Mouse (Mus musculus) hindbrain, embryonic 16.5 days (tissue): ENCODE data around the gene Pip5kl1. TPM values are rescaled to one million over a fixed set of nuclear protein-coding genes. Genes with fewer than 3 reads are reported as not detected.

Experiments
- ATAC-seq: fragments of 200-750 bp; cut with Nextera tagmentation; 2 replicates; pipeline ENCODE4 v1.8.0; 2017; ENCODE audit warnings: moderate TSS enrichment, moderate library complexity
- H3K27ac ChIP-seq: fragments of 300-500 bp; sonication (generic); 2 replicates; pipeline ENCODE4 v1.5.1; 2014; ENCODE audit warnings: low read depth, mild to moderate bottlenecking, control low read depth, low read length, moderate library complexity
- H3K27me3 ChIP-seq: fragments of 300-500 bp; sonication (generic); replicated peaks from 2 replicates; pipeline ENCODE4 v1.6.1; 2014; ENCODE audit warnings: low read length; ENCODE audit not compliant: control insufficient read depth, insufficient read depth
- H3K36me3 ChIP-seq: fragments of 300-500 bp; sonication (generic); 2 replicates; pipeline ENCODE4 v1.6.1; 2014; ENCODE audit warnings: mild to moderate bottlenecking, low read length, moderate library complexity, mixed read lengths; ENCODE audit not compliant: control insufficient read depth, insufficient read depth
- H3K4me1 ChIP-seq: fragments of 300-500 bp; sonication (generic); 2 replicates; pipeline ENCODE4 v1.6.1; 2014; ENCODE audit warnings: low read depth, low read length; ENCODE audit not compliant: control insufficient read depth, insufficient read depth
- H3K4me2 ChIP-seq: fragments of 300-500 bp; sonication (generic); 2 replicates; pipeline ENCODE4 v1.6.1; 2014; ENCODE audit warnings: mild to moderate bottlenecking, low read length, control low read depth, moderate library complexity
- H3K4me3 ChIP-seq: fragments of 300-500 bp; sonication (generic); 2 replicates; pipeline ENCODE4 v1.5.1; 2014; ENCODE audit warnings: mild to moderate bottlenecking, low read length, control low read depth, moderate library complexity
- H3K9ac ChIP-seq: fragments of 300-500 bp; sonication (generic); 2 replicates; pipeline ENCODE4 v1.6.1; 2014; ENCODE audit warnings: low read depth, mild to moderate bottlenecking, control low read depth, low read length, moderate library complexity
- H3K9me3 ChIP-seq: fragments of 300-500 bp; sonication (generic); 2 replicates; pipeline ENCODE4 v1.6.1; 2014; ENCODE audit warnings: mild to moderate bottlenecking, low read length, moderate library complexity; ENCODE audit not compliant: control insufficient read depth
- WGBS: fragments of 180-500 bp; shearing (Covaris S2); extraction: QIAGEN DNeasy Blood & Tissue Kit; methylation state at CpG from one replicate; pipeline ENCODE4 v1.1.7; 2014; 5-methylcytosine and 5-hydroxymethylcytosine counted together
- polyA plus RNA-seq: library from polyadenylated mRNA; unstranded; fragments of >200 nt; fragmentation: Nextera tagmentation; extraction: Ambion mirVana; gene quantifications from 2 replicates; pipeline ENCODE4 v1.2.1, GENCODE M21; 2015

The Pip5kl1 gene
- polyA plus RNA-seq, 1 experiment from 2014 or later = 20.4 TPM

DNA sequence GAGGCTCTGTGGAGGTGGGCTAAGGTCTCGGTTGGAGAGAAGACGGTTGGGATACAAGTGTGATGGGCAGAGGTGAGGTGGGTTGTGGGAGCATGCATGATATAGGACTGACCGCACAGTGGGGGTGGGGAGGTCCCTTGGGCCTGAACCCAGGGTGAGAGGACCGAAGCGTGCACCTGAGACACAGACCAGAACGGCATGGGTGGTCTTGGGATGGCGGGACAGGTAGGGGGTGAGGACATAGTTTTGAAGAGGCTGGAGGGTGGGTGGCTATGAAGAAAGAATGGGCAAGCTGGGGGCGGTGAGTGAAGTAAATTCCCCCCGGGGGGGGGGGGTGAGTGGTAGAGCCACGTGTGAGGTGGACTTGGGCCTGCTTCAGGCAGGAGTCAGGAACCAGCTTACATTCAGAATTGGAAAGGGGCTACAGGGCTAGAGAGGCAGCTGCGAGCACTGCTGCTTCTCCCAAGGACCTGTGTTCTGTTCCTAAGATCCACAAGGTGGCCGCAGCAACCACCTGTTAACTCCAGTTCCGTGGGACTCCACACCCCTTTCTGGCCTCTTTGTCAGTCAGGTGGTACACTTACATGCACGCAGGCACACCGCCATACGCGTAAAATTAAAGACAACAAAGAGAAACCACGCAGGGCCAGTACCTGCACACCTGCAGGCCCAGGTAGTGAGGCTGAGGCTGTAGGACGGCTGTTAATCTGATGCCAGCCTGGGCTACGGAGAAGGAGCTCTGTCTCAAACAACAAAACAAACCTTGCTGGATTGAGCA is 52.9 kb downstream of the Pip5kl1 start:
- Histone ChIP-seq H3K9ac (no peak overlapping the region), H3K4me3 (no peak overlapping the region), H3K4me2 (no peak overlapping the region), H3K27me3 (no peaks in the 10 kb centered on the region), H3K4me1 (peaks cover 45% of the 10 kb centered on the region), H3K9me3 (no peaks in the 10 kb centered on the region), H3K36me3 (no peaks in the 10 kb centered on the region), H3K27ac (no peak overlapping the region)
- no peak for ATAC-seq
- WGBS = 68% methylated on average over 20 of the region's 20 CpGs

DNA sequence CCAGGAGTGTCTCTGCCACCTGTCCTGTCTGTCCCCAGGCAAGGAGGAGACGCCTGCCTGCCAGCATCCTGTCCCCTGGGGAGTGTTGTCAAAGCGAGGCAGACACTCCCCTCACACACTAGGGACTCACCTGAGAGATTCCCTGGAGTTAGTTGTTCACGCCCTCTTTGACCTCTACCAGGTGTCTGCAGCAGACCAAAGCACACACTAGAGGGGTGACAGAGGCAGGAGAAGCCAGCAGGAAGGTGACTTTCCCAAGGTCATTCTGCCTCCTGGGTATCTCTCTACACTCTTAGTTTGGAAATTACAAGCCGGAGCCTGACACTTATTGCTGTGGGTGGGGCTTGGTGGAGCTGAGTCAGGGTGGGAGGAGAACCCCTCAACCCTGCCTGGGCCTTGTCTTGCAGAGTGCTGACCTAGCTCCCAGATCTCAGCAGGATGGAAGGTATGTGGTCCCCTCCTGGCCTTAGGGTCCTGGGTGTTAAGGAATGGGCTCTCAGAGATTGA is 53.5 kb downstream of the Pip5kl1 start:
- WGBS = 67% methylated on average over 4 of the region's 4 CpGs
- Histone ChIP-seq H3K36me3 (no peaks in the 10 kb centered on the region), H3K4me3 (no peak overlapping the region), H3K4me1 (peaks cover 45% of the 10 kb centered on the region), H3K4me2 (peak overlapping the region; percentile 13; the same call in 1 of the 2 replicates), H3K9ac (0 out of 2 replicates have a peak overlapping the region, but pooled peaks have one; percentile 16), H3K27me3 (no peaks in the 10 kb centered on the region), H3K9me3 (no peaks in the 10 kb centered on the region), H3K27ac (peak overlapping the region; percentile 70; the same call in 1 of the 2 replicates)
- no peak for ATAC-seq

- Histone ChIP-seq H3K9me3 (no peaks in the 10 kb centered on the region), H3K4me3 (no peak overlapping the region), H3K4me1 (peaks cover 45% of the 10 kb centered on the region), H3K36me3 (peaks cover 4% of the 10 kb centered on the region), H3K4me2 (peak overlapping the region; percentile 41), H3K9ac (peak overlapping the region; percentile 29; the same call in 1 of the 2 replicates), H3K27me3 (no peaks in the 10 kb centered on the region), H3K27ac (peak overlapping the region; percentile 70)
- 31% methylated on average over 5 of the region's 5 CpGs for WGBS
- ATAC-seq = peak; percentile 38
Measured at GRCm38 (mm10) chr2:32628729-32629128, 54.1 kb downstream of the Pip5kl1 start.

GRCm38 (mm10) chr2:32629276-32629976 is 54.8 kb downstream of the Pip5kl1 start:
- no peaks in the 10 kb centered on the region for H3K27me3 ChIP-seq
- H3K9me3 ChIP-seq = no peaks in the 10 kb centered on the region
- peak; percentile 51 for ATAC-seq
- H3K9ac ChIP-seq = peak overlapping the region; percentile 54
- H3K36me3 ChIP-seq = peaks cover 5% of the 10 kb centered on the region
- peak overlapping the region; percentile 70 for H3K27ac ChIP-seq
- peaks cover 45% of the 10 kb centered on the region for H3K4me1 ChIP-seq
- 31% methylated on average over 9 of the region's 9 CpGs for WGBS
- H3K4me3 ChIP-seq = peak overlapping the region; percentile 12; the same call in 1 of the 2 replicates
- peak overlapping the region; percentile 41 for H3K4me2 ChIP-seq

GRCm38 (mm10) chr2:32630036-32630435 is 55.4 kb downstream of the Pip5kl1 start:
- Histone ChIP-seq H3K4me3 (no peak overlapping the region), H3K27me3 (no peaks in the 10 kb centered on the region), H3K9ac (0 out of 2 replicates have a peak overlapping the region, but pooled peaks have one; percentile 18), H3K4me1 (peaks cover 40% of the 10 kb centered on the region), H3K27ac (no peak overlapping the region; the same call in 1 of the 2 replicates), H3K36me3 (peaks cover 5% of the 10 kb centered on the region), H3K4me2 (peak overlapping the region; percentile 41), H3K9me3 (no peaks in the 10 kb centered on the region)
- no peak for ATAC-seq
- 76% methylated on average over 8 of the region's 9 CpGs for WGBS

GRCm38 (mm10) chr2:32631046-32631445 is 56.4 kb downstream of the Pip5kl1 start:
- H3K4me1 ChIP-seq = peaks cover 31% of the 10 kb centered on the region

GRCm38 (mm10) chr2:32631737-32632394 is 57.3 kb downstream of the Pip5kl1 start:
- 40% methylated on average over 7 of the region's 7 CpGs for WGBS
- no peaks in the 10 kb centered on the region for H3K9me3 ChIP-seq
- H3K4me2 ChIP-seq = no peak overlapping the region
- H3K9ac ChIP-seq = peak overlapping the region; percentile 27
- H3K4me1 ChIP-seq = peaks cover 23% of the 10 kb centered on the region
- no peak overlapping the region for H3K4me3 ChIP-seq
- no peak overlapping the region; the same call in 1 of the 2 replicates for H3K27ac ChIP-seq
- H3K27me3 ChIP-seq = no peaks in the 10 kb centered on the region
- peak; percentile 7; the same call in 1 of the 2 replicates for ATAC-seq
- H3K36me3 ChIP-seq = peaks cover 5% of the 10 kb centered on the region

More at GRCm38 (mm10) chr2:32631046-32631445, 56.4 kb downstream of the Pip5kl1 start:
- Histone ChIP-seq H3K27me3 (no peaks in the 10 kb centered on the region), H3K9ac (no peak overlapping the region), H3K4me2 (0 out of 2 replicates have a peak overlapping the region, but pooled peaks have one; percentile 1), H3K27ac (no peak overlapping the region), H3K9me3 (no peaks in the 10 kb centered on the region), H3K4me3 (no peak overlapping the region), H3K36me3 (peaks cover 5% of the 10 kb centered on the region)
- WGBS = 85% methylated on average over 10 of the region's 10 CpGs
- no peak for ATAC-seq
